Mouse (Mus musculus): ENCODE results near the gene 4632433K11Rik. TPM values are rescaled to one million over a fixed set of nuclear protein-coding genes. Genes with fewer than 3 reads are reported as not detected.
A peak's percentile ranks its signal among the peaks of the same experiment; 100 is the strongest.

Gene 4632433K11Rik
- polyA plus RNA-seq, 2 experiments = not detected

DNA sequence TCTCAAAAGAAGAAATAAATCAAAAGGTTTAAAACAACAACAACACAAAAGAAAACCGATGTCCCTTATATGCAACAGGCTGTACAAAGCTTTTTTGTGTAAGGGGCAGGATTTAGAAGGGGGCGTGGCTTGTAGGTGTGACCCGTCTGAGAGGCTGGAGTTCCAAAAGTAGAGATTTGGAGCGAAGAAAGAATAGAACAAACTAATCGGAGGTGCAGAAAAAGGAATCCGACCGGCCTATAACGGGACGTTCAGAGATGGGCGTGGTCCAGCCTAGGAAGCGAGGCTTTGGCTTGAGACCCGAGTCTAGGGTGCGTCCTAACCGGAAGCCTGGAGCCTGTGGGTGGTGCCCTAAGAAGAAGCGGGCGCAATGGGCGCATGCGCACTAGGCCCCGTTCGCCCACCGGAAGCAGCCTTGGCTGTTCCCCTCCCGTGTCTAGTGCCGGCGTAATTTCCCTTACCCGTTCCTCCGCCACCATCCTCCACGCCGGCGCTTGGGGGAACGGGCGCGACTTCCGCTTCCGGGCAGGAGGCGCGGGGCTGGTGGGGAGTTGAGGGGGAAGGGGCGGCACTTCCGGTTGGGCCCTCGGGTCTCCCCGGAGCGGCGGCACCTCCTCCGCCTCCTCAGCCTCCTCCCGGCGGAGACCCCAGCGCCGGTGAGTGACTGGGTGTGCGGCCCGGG is 13.8 kb upstream of the 4632433K11Rik start, which contains the start of the genes Zfp865 and Ccdc106:
Zfp865 (plus strand) TSS at position 377 of the 682 bp plus-strand sequence.
Ccdc106 (plus strand) TSS at position 554 of the 682 bp plus-strand sequence.
- H3K36me3 ChIP-seq (ENCODE audit: control insufficient read depth, insufficient read depth, low read length) = peaks cover 31% of the 10 kb centered on the region
- WGBS = under 1% methylated on average over 36 of the region's 49 CpGs
- H3K9ac ChIP-seq (ENCODE audit: low read depth, low read length, severe bottlenecking) = peak within 1 kb of the TSS; percentile 93
- no peaks in the 10 kb centered on the region for H3K27me3 ChIP-seq (ENCODE audit: control insufficient read depth, insufficient read depth, low read length)
- peaks cover 15% of the 10 kb centered on the region for H3K4me1 ChIP-seq (ENCODE audit: control insufficient read depth, insufficient read depth, low read length)
- peak within 1 kb of the TSS; percentile 95 for H3K27ac ChIP-seq (replicated peaks; ENCODE audit: low read depth, low read length)
- peak within 1 kb of the TSS; percentile 84 for H3K4me2 ChIP-seq (replicated peaks; ENCODE audit: low read depth, low read length, severe bottlenecking)
- DNase-seq (ENCODE audit: low spot score) (peak; percentile 100), ATAC-seq (ENCODE audit: low FRiP score, low read depth) (peak; percentile 91)
- peak; percentile 84; the same call in 1 of the 2 replicates for TF ChIP-seq POLR2A (IDR thresholded peaks at IDR 0.05; ENCODE audit: borderline replicate concordance, extremely low read depth, insufficient read depth, insufficient read length)
- H3K4me3 ChIP-seq (replicated peaks; ENCODE audit: low read length) = peak within 1 kb of the TSS; percentile 90
- no peaks in the 10 kb centered on the region for H3K9me3 ChIP-seq (ENCODE audit: control insufficient read depth, low read length)

DNA sequence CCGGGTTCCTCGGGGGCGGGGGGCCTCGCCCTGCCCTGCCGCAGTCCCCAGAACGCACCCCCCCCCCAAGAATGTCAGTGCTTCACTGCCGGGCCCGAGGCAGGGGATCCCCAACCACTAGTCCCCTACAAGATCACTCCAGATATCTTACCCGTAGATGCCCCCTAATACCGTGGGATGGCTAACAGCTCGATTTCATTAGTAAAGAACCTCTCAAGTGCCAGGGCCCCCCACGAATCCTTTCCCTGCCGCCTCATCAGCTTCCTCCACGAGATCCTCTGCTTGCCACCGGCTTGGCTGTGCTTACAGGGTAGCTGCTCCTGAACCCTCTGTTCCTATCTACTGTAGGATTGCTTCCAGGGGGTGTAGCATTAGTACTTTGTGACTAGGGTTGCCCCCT is 13.2 kb upstream of the 4632433K11Rik start:
- Histone ChIP-seq H3K36me3 (ENCODE audit: control insufficient read depth, insufficient read depth, low read length) (peaks cover 31% of the 10 kb centered on the region), H3K27ac (replicated peaks; ENCODE audit: low read depth, low read length) (peak overlapping the region; percentile 95), H3K4me3 (replicated peaks; ENCODE audit: low read length) (peak overlapping the region; percentile 90), H3K9ac (ENCODE audit: low read depth, low read length, severe bottlenecking) (peak overlapping the region; percentile 93), H3K4me2 (replicated peaks; ENCODE audit: low read depth, low read length, severe bottlenecking) (peak overlapping the region; percentile 84), H3K27me3 (ENCODE audit: control insufficient read depth, insufficient read depth, low read length) (no peaks in the 10 kb centered on the region), H3K9me3 (ENCODE audit: control insufficient read depth, low read length) (no peaks in the 10 kb centered on the region), H3K4me1 (ENCODE audit: control insufficient read depth, insufficient read depth, low read length) (peaks cover 15% of the 10 kb centered on the region)
- no peak for TF ChIP-seq POLR2A (IDR thresholded peaks at IDR 0.05; ENCODE audit: borderline replicate concordance, extremely low read depth, insufficient read depth, insufficient read length)
- ATAC-seq (ENCODE audit: low FRiP score, low read depth) (no peak), DNase-seq (ENCODE audit: low spot score) (no peak)
- WGBS = 0% methylated on average over 10 of the region's 15 CpGs

DNA sequence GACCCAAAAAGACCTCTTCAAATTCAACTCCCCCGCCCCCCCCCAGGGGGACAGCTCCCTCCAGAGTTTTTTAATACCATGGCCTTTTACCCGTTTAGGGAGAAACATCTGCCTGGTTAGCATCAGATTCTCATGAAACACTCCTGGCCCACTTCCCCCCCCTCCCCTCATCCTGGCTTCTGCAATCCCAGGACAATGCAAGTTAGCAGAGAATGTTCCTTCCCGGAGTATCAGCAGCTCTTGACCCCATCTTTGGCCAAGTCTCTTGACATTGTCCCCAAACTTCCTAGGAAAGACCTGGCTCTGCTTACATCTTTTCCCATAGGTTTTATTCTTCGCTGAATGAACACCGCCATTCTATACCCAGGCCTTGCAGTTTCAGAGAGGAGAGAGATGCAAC is 12.7 kb upstream of the 4632433K11Rik start:
- Histone ChIP-seq H3K9ac (ENCODE audit: low read depth, low read length, severe bottlenecking) (peak overlapping the region; percentile 93), H3K27me3 (ENCODE audit: control insufficient read depth, insufficient read depth, low read length) (no peaks in the 10 kb centered on the region), H3K4me3 (replicated peaks; ENCODE audit: low read length) (peak overlapping the region; percentile 90), H3K4me1 (ENCODE audit: control insufficient read depth, insufficient read depth, low read length) (peaks cover 15% of the 10 kb centered on the region), H3K4me2 (replicated peaks; ENCODE audit: low read depth, low read length, severe bottlenecking) (peak overlapping the region; percentile 84), H3K9me3 (ENCODE audit: control insufficient read depth, low read length) (no peaks in the 10 kb centered on the region), H3K27ac (replicated peaks; ENCODE audit: low read depth, low read length) (peak overlapping the region; percentile 95), H3K36me3 (ENCODE audit: control insufficient read depth, insufficient read depth, low read length) (peaks cover 36% of the 10 kb centered on the region)
- DNase-seq (ENCODE audit: low spot score) = no peak
- no peak for TF ChIP-seq POLR2A (IDR thresholded peaks at IDR 0.05; ENCODE audit: borderline replicate concordance, extremely low read depth, insufficient read depth, insufficient read length)
- ATAC-seq (ENCODE audit: low FRiP score, low read depth) = no peak
- 44% methylated on average over 5 of the region's 5 CpGs for WGBS

DNA sequence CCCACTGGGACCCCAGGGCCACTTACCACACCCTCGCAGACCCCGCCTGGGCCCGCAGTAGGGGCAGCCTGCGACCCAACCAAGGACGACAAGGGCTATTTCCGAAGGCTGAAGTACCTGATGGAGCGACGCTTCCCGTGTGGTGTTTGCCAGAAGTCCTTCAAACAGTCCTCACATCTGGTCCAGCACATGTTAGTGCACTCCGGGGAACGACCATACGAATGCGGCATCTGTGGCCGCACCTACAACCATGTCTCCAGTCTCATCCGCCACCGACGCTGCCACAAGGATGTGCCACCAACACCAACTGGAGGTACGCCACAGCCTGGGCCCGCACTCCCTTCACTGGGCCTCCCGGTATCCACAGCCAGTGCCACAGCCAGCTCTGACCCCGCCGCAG is 4.4 kb upstream of the 4632433K11Rik start:
- no peak for TF ChIP-seq POLR2A (IDR thresholded peaks at IDR 0.05; ENCODE audit: borderline replicate concordance, extremely low read depth, insufficient read depth, insufficient read length)
- H3K27ac ChIP-seq (replicated peaks; ENCODE audit: low read depth, low read length) = no peak overlapping the region
- H3K27me3 ChIP-seq (ENCODE audit: control insufficient read depth, insufficient read depth, low read length) = no peaks in the 10 kb centered on the region
- H3K4me1 ChIP-seq (ENCODE audit: control insufficient read depth, insufficient read depth, low read length) = no peaks in the 10 kb centered on the region
- peaks cover 90% of the 10 kb centered on the region for H3K36me3 ChIP-seq (ENCODE audit: control insufficient read depth, insufficient read depth, low read length)
- DNase-seq (ENCODE audit: low spot score) (no peak), ATAC-seq (ENCODE audit: low FRiP score, low read depth) (no peak)
- no peak overlapping the region for H3K4me2 ChIP-seq (replicated peaks; ENCODE audit: low read depth, low read length, severe bottlenecking)
- no peak overlapping the region for H3K4me3 ChIP-seq (replicated peaks; ENCODE audit: low read length)
- H3K9ac ChIP-seq (ENCODE audit: low read depth, low read length, severe bottlenecking) = no peak overlapping the region
- peaks cover 39% of the 10 kb centered on the region for H3K9me3 ChIP-seq (ENCODE audit: control insufficient read depth, low read length)
- 95% methylated on average over 22 of the region's 22 CpGs for WGBS

DNA sequence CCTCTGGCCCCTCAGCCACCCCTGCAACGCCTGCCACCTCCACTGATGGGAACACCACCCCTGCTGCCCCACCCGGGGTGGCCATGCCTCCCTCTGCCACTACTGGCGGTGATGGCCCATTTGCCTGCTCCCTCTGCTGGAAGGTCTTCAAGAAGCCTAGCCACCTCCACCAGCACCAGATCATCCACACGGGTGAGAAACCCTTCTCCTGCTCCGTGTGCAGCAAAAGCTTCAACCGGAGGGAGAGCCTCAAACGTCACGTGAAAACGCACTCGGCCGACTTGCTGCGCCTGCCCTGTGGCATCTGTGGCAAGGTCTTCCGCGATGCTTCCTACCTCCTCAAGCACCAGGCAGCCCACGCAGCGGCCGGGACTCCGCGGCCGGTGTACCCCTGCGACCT is 4.0 kb upstream of the 4632433K11Rik start:
- no peak overlapping the region for H3K9ac ChIP-seq (ENCODE audit: low read depth, low read length, severe bottlenecking)
- no peaks in the 10 kb centered on the region for H3K27me3 ChIP-seq (ENCODE audit: control insufficient read depth, insufficient read depth, low read length)
- no peak for TF ChIP-seq POLR2A (IDR thresholded peaks at IDR 0.05; ENCODE audit: borderline replicate concordance, extremely low read depth, insufficient read depth, insufficient read length)
- H3K27ac ChIP-seq (replicated peaks; ENCODE audit: low read depth, low read length) = no peak overlapping the region
- no peak overlapping the region for H3K4me3 ChIP-seq (replicated peaks; ENCODE audit: low read length)
- peaks cover 90% of the 10 kb centered on the region for H3K36me3 ChIP-seq (ENCODE audit: control insufficient read depth, insufficient read depth, low read length)
- H3K4me2 ChIP-seq (replicated peaks; ENCODE audit: low read depth, low read length, severe bottlenecking) = no peak overlapping the region
- no peak for ATAC-seq (ENCODE audit: low FRiP score, low read depth)
- WGBS = 92% methylated on average over 20 of the region's 21 CpGs
- DNase-seq (ENCODE audit: low spot score) = no peak
- H3K9me3 ChIP-seq (ENCODE audit: control insufficient read depth, low read length) = peaks cover 39% of the 10 kb centered on the region
- no peaks in the 10 kb centered on the region for H3K4me1 ChIP-seq (ENCODE audit: control insufficient read depth, insufficient read depth, low read length)
